Mouse (Mus musculus) frontal cortex, adult 2 months (tissue): ENCODE measurements around the gene Phf21b. TPM values are rescaled to one million over a fixed set of nuclear protein-coding genes. Genes with fewer than 3 reads are reported as not detected.

Experiments used
- DNase-seq, 2 experiments: peaks; one replicate each; pipeline ENCODE4 v3.0.0; 2022; ENCODE audit warnings: low spot score in 1 of 2; ENCODE audit errors: extremely low spot score in 1 of 2
- polyA plus RNA-seq: library from polyadenylated mRNA; depleted of rRNA; stranded (reverse); fragments of >200 nt; gene quantifications from 2 replicates; pipeline ENCODE4 v1.2.3, GENCODE M21; 2012

Phf21b gene
- polyA plus RNA-seq, 1 experiment: 23.5 TPM

- peak in 1 of 2 experiments; percentile 19 for DNase-seq
Measured at GRCm38 (mm10) chr15:84850321-84850720, 5.5 kb downstream of the Phf21b start.

- DNase-seq: no peak
Measured at GRCm38 (mm10) chr15:84846216-84846615, 9.6 kb downstream of the Phf21b start.

- DNase-seq: no peak
Measured at GRCm38 (mm10) chr15:84844831-84845230, 11.0 kb downstream of the Phf21b start.

GRCm38 (mm10) chr15:84843034-84843433 lies 12.8 kb downstream of the Phf21b start:
- DNase-seq: no peak

GRCm38 (mm10) chr15:84841925-84842821 lies 13.7 kb downstream of the Phf21b start:
- peak in 1 of 2 experiments; percentile 8 for DNase-seq

- DNase-seq: no peak
Measured at GRCm38 (mm10) chr15:84840560-84840959, 15.3 kb downstream of the Phf21b start.

- DNase-seq: no peak
Measured at GRCm38 (mm10) chr15:84839521-84839920, 16.3 kb downstream of the Phf21b start.

- no peak for DNase-seq
Measured at GRCm38 (mm10) chr15:84837896-84838295, 18.0 kb downstream of the Phf21b start.

GRCm38 (mm10) chr15:84829416-84829815 lies 26.4 kb downstream of the Phf21b start:
- DNase-seq: peak in 1 of 2 experiments; percentile 69

GRCm38 (mm10) chr15:84828603-84829002 lies 27.2 kb downstream of the Phf21b start:
- no peak for DNase-seq

GRCm38 (mm10) chr15:84823086-84823485 lies 32.8 kb downstream of the Phf21b start:
- DNase-seq: peak in 1 of 2 experiments; percentile 56

- DNase-seq: peak in 1 of 2 experiments; percentile 48
Measured at GRCm38 (mm10) chr15:84820811-84821210, 35.0 kb downstream of the Phf21b start.

- peak in 1 of 2 experiments; percentile 7 for DNase-seq
Measured at GRCm38 (mm10) chr15:84818284-84818683, 37.6 kb downstream of the Phf21b start.

- DNase-seq: no peak
Measured at GRCm38 (mm10) chr15:84817589-84817988, 38.3 kb downstream of the Phf21b start.

GRCm38 (mm10) chr15:84815171-84815570 lies 40.7 kb downstream of the Phf21b start:
- DNase-seq: peak in 1 of 2 experiments; percentile 8

GRCm38 (mm10) chr15:84812831-84813357 lies 43.0 kb downstream of the Phf21b start:
- peak; percentile 33 to 53 for DNase-seq

- DNase-seq: no peak
Measured at GRCm38 (mm10) chr15:84811126-84811525, 44.7 kb downstream of the Phf21b start.

- DNase-seq: no peak
Measured at GRCm38 (mm10) chr15:84809275-84809952, 46.4 kb downstream of the Phf21b start.

GRCm38 (mm10) chr15:84803685-84804084 lies 52.2 kb downstream of the Phf21b start:
- DNase-seq: peak in 1 of 2 experiments; percentile 83

GRCm38 (mm10) chr15:84800132-84800531 lies 55.7 kb downstream of the Phf21b start:
- DNase-seq: peak in 1 of 2 experiments; percentile 37

GRCm38 (mm10) chr15:84793649-84794048 lies 62.2 kb downstream of the Phf21b start:
- no peak for DNase-seq
